Mouse (Mus musculus): ENCODE data around the gene Ebp. TPM values are rescaled to one million over a fixed set of nuclear protein-coding genes. Genes with fewer than 3 reads are reported as not detected.

Gene Ebp
- polyA plus RNA-seq, 2 experiments = 28.3 to 32.8 TPM

DNA sequence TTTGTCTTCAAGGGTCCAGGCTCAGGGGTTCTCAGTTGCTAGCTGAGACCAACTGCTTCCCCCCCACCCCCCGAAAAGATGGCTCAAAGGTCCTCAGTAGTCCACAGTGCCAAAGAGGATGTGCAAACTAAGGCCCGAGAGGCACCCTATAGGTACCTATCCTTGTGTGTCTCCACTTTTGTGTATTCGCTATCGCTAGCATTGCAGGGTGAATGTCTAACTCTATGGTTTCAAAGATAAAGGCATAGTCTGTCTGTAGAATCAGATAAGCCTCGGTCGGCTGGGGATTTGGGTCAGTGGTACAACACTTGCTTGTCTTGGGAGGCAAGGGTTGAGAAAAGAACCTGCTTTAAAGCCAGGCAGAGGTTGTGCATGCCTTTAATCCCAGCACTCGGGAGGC lies 30.2 kb upstream of the Ebp start:
- Histone ChIP-seq H3K4me2 (replicated peaks; ENCODE audit: low read depth, low read length, severe bottlenecking) (no peak overlapping the region), H3K4me1 (ENCODE audit: control insufficient read depth, insufficient read depth, low read length) (no peaks in the 10 kb centered on the region), H3K4me3 (replicated peaks; ENCODE audit: low read length) (no peak overlapping the region), H3K9ac (ENCODE audit: low read depth, low read length, severe bottlenecking) (no peak overlapping the region), H3K27ac (replicated peaks; ENCODE audit: low read depth, low read length) (no peak overlapping the region), H3K36me3 (ENCODE audit: control insufficient read depth, insufficient read depth, low read length) (no peaks in the 10 kb centered on the region), H3K9me3 (ENCODE audit: control insufficient read depth, low read length) (no peaks in the 10 kb centered on the region), H3K27me3 (ENCODE audit: control insufficient read depth, insufficient read depth, low read length) (no peaks in the 10 kb centered on the region)
- ATAC-seq (ENCODE audit: low FRiP score, low read depth) (no peak), DNase-seq (ENCODE audit: low spot score) (no peak)
- 93% methylated on average over 7 of the region's 7 CpGs for WGBS
- TF ChIP-seq POLR2A (IDR thresholded peaks at IDR 0.05; ENCODE audit: borderline replicate concordance, extremely low read depth, insufficient read depth, insufficient read length) = no peak

- no peak overlapping the region for H3K4me3 ChIP-seq (replicated peaks; ENCODE audit: low read length)
- H3K36me3 ChIP-seq (ENCODE audit: control insufficient read depth, insufficient read depth, low read length) = no peaks in the 10 kb centered on the region
- 56% methylated on average over 7 of the region's 7 CpGs for WGBS
- no peaks in the 10 kb centered on the region for H3K4me1 ChIP-seq (ENCODE audit: control insufficient read depth, insufficient read depth, low read length)
- H3K9ac ChIP-seq (ENCODE audit: low read depth, low read length, severe bottlenecking) = no peak overlapping the region
- no peak for DNase-seq (ENCODE audit: low spot score)
- TF ChIP-seq POLR2A (IDR thresholded peaks at IDR 0.05; ENCODE audit: borderline replicate concordance, extremely low read depth, insufficient read depth, insufficient read length) = no peak
- no peak overlapping the region for H3K4me2 ChIP-seq (replicated peaks; ENCODE audit: low read depth, low read length, severe bottlenecking)
- no peaks in the 10 kb centered on the region for H3K27me3 ChIP-seq (ENCODE audit: control insufficient read depth, insufficient read depth, low read length)
- H3K9me3 ChIP-seq (ENCODE audit: control insufficient read depth, low read length) = no peaks in the 10 kb centered on the region
- H3K27ac ChIP-seq (replicated peaks; ENCODE audit: low read depth, low read length) = no peak overlapping the region
- ATAC-seq (ENCODE audit: low FRiP score, low read depth) = no peak
Observed at GRCm38 (mm10) chrX:8222678-8223421, 29.5 kb upstream of the Ebp start.

GRCm38 (mm10) chrX:8222296-8222677 lies 29.0 kb upstream of the Ebp start:
- Histone ChIP-seq H3K27me3 (ENCODE audit: control insufficient read depth, insufficient read depth, low read length) (no peaks in the 10 kb centered on the region), H3K9me3 (ENCODE audit: control insufficient read depth, low read length) (no peaks in the 10 kb centered on the region), H3K36me3 (ENCODE audit: control insufficient read depth, insufficient read depth, low read length) (no peaks in the 10 kb centered on the region), H3K4me1 (ENCODE audit: control insufficient read depth, insufficient read depth, low read length) (no peaks in the 10 kb centered on the region), H3K9ac (ENCODE audit: low read depth, low read length, severe bottlenecking) (no peak overlapping the region), H3K4me2 (replicated peaks; ENCODE audit: low read depth, low read length, severe bottlenecking) (no peak overlapping the region), H3K27ac (replicated peaks; ENCODE audit: low read depth, low read length) (no peak overlapping the region), H3K4me3 (replicated peaks; ENCODE audit: low read length) (no peak overlapping the region)
- DNase-seq (ENCODE audit: low spot score) (no peak), ATAC-seq (ENCODE audit: low FRiP score, low read depth) (no peak)
- no peak for TF ChIP-seq POLR2A (IDR thresholded peaks at IDR 0.05; ENCODE audit: borderline replicate concordance, extremely low read depth, insufficient read depth, insufficient read length)
- WGBS = 60% methylated on average over 3 of the region's 3 CpGs

GRCm38 (mm10) chrX:8219651-8220050 lies 26.3 kb upstream of the Ebp start:
- DNase-seq (ENCODE audit: low spot score) (no peak), ATAC-seq (ENCODE audit: low FRiP score, low read depth) (no peak)
- H3K9ac ChIP-seq (ENCODE audit: low read depth, low read length, severe bottlenecking) = no peak overlapping the region
- no peaks in the 10 kb centered on the region for H3K36me3 ChIP-seq (ENCODE audit: control insufficient read depth, insufficient read depth, low read length)
- WGBS = 29% methylated on average over 8 of the region's 8 CpGs
- TF ChIP-seq POLR2A (IDR thresholded peaks at IDR 0.05; ENCODE audit: borderline replicate concordance, extremely low read depth, insufficient read depth, insufficient read length) = no peak
- no peaks in the 10 kb centered on the region for H3K27me3 ChIP-seq (ENCODE audit: control insufficient read depth, insufficient read depth, low read length)
- no peak overlapping the region for H3K4me3 ChIP-seq (replicated peaks; ENCODE audit: low read length)
- H3K9me3 ChIP-seq (ENCODE audit: control insufficient read depth, low read length) = no peaks in the 10 kb centered on the region
- H3K4me1 ChIP-seq (ENCODE audit: control insufficient read depth, insufficient read depth, low read length) = no peaks in the 10 kb centered on the region
- no peak overlapping the region for H3K27ac ChIP-seq (replicated peaks; ENCODE audit: low read depth, low read length)
- H3K4me2 ChIP-seq (replicated peaks; ENCODE audit: low read depth, low read length, severe bottlenecking) = no peak overlapping the region

DNA sequence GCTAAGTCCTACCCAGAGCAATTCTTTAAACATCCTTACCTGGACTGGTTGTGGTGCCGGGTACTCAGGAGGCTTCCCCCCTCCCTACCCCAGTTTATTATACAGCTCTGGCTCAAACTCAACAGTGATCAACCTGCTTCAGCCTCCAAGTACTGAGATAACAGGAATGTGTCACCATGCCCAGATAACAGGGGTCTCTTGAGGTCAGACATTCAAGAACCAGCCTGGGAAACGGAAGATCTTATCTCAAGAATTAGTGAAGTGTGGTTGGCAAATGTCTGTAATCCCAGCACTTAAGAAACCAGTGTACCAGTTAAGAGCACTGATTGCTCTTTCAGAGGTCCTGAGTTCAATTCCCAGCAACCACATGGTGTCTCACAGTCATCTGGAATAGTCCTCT lies 24.8 kb upstream of the Ebp start:
- WGBS = 50% methylated on average over 2 of the region's 2 CpGs
- no peak for ATAC-seq (ENCODE audit: low FRiP score, low read depth)

More for the DNA sequence above, 24.8 kb upstream of the Ebp start:
- TF ChIP-seq POLR2A (IDR thresholded peaks at IDR 0.05; ENCODE audit: borderline replicate concordance, extremely low read depth, insufficient read depth, insufficient read length) = no peak
- H3K27me3 ChIP-seq (ENCODE audit: control insufficient read depth, insufficient read depth, low read length) = no peaks in the 10 kb centered on the region
- DNase-seq (ENCODE audit: low spot score) = no peak
- H3K4me1 ChIP-seq (ENCODE audit: control insufficient read depth, insufficient read depth, low read length) = no peaks in the 10 kb centered on the region
- H3K4me2 ChIP-seq (replicated peaks; ENCODE audit: low read depth, low read length, severe bottlenecking) = no peak overlapping the region
- no peaks in the 10 kb centered on the region for H3K36me3 ChIP-seq (ENCODE audit: control insufficient read depth, insufficient read depth, low read length)
- no peaks in the 10 kb centered on the region for H3K9me3 ChIP-seq (ENCODE audit: control insufficient read depth, low read length)
- H3K9ac ChIP-seq (ENCODE audit: low read depth, low read length, severe bottlenecking) = no peak overlapping the region
- H3K4me3 ChIP-seq (replicated peaks; ENCODE audit: low read length) = no peak overlapping the region
- no peak overlapping the region for H3K27ac ChIP-seq (replicated peaks; ENCODE audit: low read depth, low read length)
